ENCODE assay signal across 21 mouse cellular contexts in genomic region chr4:99986609-99987008, GRCm38 (mm10). TPM values are rescaled to one million over a fixed set of nuclear protein-coding genes. Genes with fewer than 3 reads are reported as not detected.
DNase-seq lines count a peak whose midpoint lies in the region; ATAC-seq and TF ChIP-seq lines count a peak whose summit lies in the region.
"Had no signal": no experiment of that assay in that cellular context is flagged by ENCODE, and none has a peak within 500 bp of the region (broad histone marks: within the 10 kb centered on the region; RNA-seq: fewer than 3 reads in every experiment).

No protein-coding gene starts in this region.

- DNase-seq in heart, adult 11 months, result peak; percentile 89
- DNase-seq in heart, adult 9 months (ENCODE audit: low spot score in 2 of 2), result no peak
- peak; percentile 2 for DNase-seq in heart, postnatal 4 days
- no peak for DNase-seq in heart, adult 18-20 months
- no peak for DNase-seq in kidney, postnatal 10 days
- no peak for DNase-seq in layer of hippocampus, adult 2 months (ENCODE audit: low spot score in 2 of 2)
- DNase-seq in layer of hippocampus, postnatal 10 days (ENCODE audit: low spot score in 2 of 2), result no peak
- DNase-seq: adrenal gland, adult 2 months; adrenal gland, adult 8-10 months; adrenal gland, postnatal 10 days; adrenal gland, postnatal 14 days; adrenal gland, postnatal 25 days; adrenal gland, postnatal 36 days; B cell, adult 2 months; cerebellum, adult 11 months; cerebellum, adult 11-12 months had no signal

- H3K4me1 ChIP-seq in kidney, embryonic 15.5 days, result peaks cover 23% of the 10 kb centered on the region

- no peak overlapping the region for H3K4me2 ChIP-seq in kidney, embryonic 15.5 days

- H3K27me3 ChIP-seq in kidney, embryonic 15.5 days, result no peaks in the 10 kb centered on the region
- H3K27me3 ChIP-seq: CH12.LX, Patski had no signal

- no peaks in the 10 kb centered on the region for H3K9me3 ChIP-seq in kidney, embryonic 15.5 days (replicated peaks)
- H3K9me3 ChIP-seq: G1E had no signal

- H3K4me3 ChIP-seq in kidney, embryonic 15.5 days (replicated peaks), result no peak overlapping the region
- H3K4me3 ChIP-seq in layer of hippocampus, adult 2 months, result no peak overlapping the region

- H3K9ac ChIP-seq in kidney, embryonic 15.5 days, result no peak overlapping the region

- 74% methylated on average over 10 of the region's 10 CpGs for WGBS in kidney, embryonic 15.5 days

- H3K27ac ChIP-seq in kidney, embryonic 15.5 days, result no peak overlapping the region
- peak overlapping the region; percentile 83 for H3K27ac ChIP-seq in layer of hippocampus, adult 2 months

- H3K36me3 ChIP-seq in kidney, embryonic 15.5 days, result peaks cover 9% of the 10 kb centered on the region; the same call in 1 of the 2 replicates

- TF ChIP-seq CTCF in layer of hippocampus, adult 2 months (conservative IDR thresholded peaks at IDR 0.05), result no peak

- 0 out of 2 replicates have a peak, but pooled peaks have one; percentile 52 for ATAC-seq in kidney, embryonic 15.5 days (replicated peaks; ENCODE audit: low FRiP score)
- ATAC-seq: CD4-positive, CD25-positive, alpha-beta regulatory T cell, adult 4 months; Patski had no signal

RNA-seq across cellular contexts. Expression of gene Itgb3bp, which starts 57.0 kb away (rescaled TPM):
- total RNA-seq in heart, postnatal 4 days (2021), result 10 to 100 TPM; 10.4 to 13.6 TPM
- total RNA-seq in heart, adult 18-20 months (2021), result 1 to 10 TPM; 5.6 to 6.4 TPM
- polyA plus RNA-seq in kidney, embryonic 15.5 days (2015; fragmentation: Nextera tagmentation; extraction: Ambion mirVana), result 37.8 and 45.0 TPM in 2 replicates
- 1 to 10 TPM; 5.1 to 6.4 TPM for total RNA-seq in layer of hippocampus, adult 2 months (2021)
- total RNA-seq in layer of hippocampus, postnatal 10 days (2021), result 1 to 10 TPM; 3.5 to 6.0 TPM

RNA-seq across cellular contexts. Expression of gene Pgm1, which starts 57.4 kb away (rescaled TPM):
- total RNA-seq in heart, postnatal 4 days (2021), result 100 to 1,000 TPM; 223 TPM
- total RNA-seq in heart, adult 18-20 months (2021), result 100 to 1,000 TPM; 219 to 241 TPM
- polyA plus RNA-seq in kidney, embryonic 15.5 days (2015; fragmentation: Nextera tagmentation; extraction: Ambion mirVana), result 66.8 and 72.0 TPM in 2 replicates
- 10 to 100 TPM; 62.4 to 63.0 TPM for total RNA-seq in layer of hippocampus, adult 2 months (2021)
- total RNA-seq in layer of hippocampus, postnatal 10 days (2021), result 10 to 100 TPM; 52.7 to 55.7 TPM

Comparison
In these comparisons a context has a peak if more than half of its experiments do, and no peak if none do; other contexts are left out.
1. DNase-seq: peak in heart, adult 11 months (single experiment) and heart, postnatal 4 days (single experiment); none in heart, adult 9 months (0 of 2), heart, adult 18-20 months (0 of 2), kidney, postnatal 10 days (single experiment), layer of hippocampus, adult 2 months (0 of 2) and layer of hippocampus, postnatal 10 days (0 of 2).